Comparison of ENCODE assay signal across 7 mouse cellular contexts in the genomic region with DNA sequence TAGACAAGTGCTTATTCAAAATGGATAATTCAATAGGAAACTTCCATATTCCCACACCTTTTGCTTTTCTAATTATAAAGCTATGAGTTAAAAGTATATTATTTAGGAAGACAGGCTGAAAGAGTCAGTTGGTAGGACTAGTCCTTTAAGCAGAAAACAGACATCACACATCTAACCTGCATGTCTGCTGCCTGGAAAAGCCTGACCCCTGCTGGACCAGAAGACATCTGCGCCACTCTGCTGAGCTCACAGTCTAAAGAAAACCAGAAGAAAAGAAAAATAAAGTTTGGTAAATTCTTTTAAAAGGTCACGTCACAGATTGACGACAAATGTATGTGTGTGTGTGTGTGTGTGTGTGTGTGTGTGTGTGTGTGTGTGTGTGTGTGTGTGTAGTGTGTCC. TPM values are rescaled to one million over a fixed set of nuclear protein-coding genes. Genes with fewer than 3 reads are reported as not detected.
A peak's percentile ranks its signal among the peaks of the same experiment; 100 is the strongest.
DNase-seq lines count a peak whose midpoint lies in the region; ATAC-seq lines count a peak whose summit lies in the region.

No protein-coding gene starts in this region.

- H3K4me3 ChIP-seq in kidney, embryonic 15.5 days (replicated peaks) = no peak overlapping the region
- H3K4me3 ChIP-seq in liver, embryonic 15.5 days (replicated peaks) = no peak overlapping the region

- H3K36me3 ChIP-seq in kidney, embryonic 15.5 days = no peaks in the 10 kb centered on the region
- no peaks in the 10 kb centered on the region for H3K36me3 ChIP-seq in liver, embryonic 15.5 days (replicated peaks)

- no peak overlapping the region for H3K4me2 ChIP-seq in kidney, embryonic 15.5 days
- H3K4me2 ChIP-seq in liver, embryonic 15.5 days = no peak overlapping the region

- no peaks in the 10 kb centered on the region for H3K9me3 ChIP-seq in kidney, embryonic 15.5 days (replicated peaks)
- H3K9me3 ChIP-seq in liver, embryonic 15.5 days (replicated peaks) = no peaks in the 10 kb centered on the region

- no peaks in the 10 kb centered on the region for H3K27me3 ChIP-seq in kidney, embryonic 15.5 days
- H3K27me3 ChIP-seq in liver, embryonic 15.5 days = no peaks in the 10 kb centered on the region

- ATAC-seq in kidney, embryonic 15.5 days (replicated peaks; ENCODE audit: low FRiP score) = 0 out of 2 replicates have a peak, but pooled peaks have one; percentile 64
- ATAC-seq in liver, embryonic 15.5 days (ENCODE audit: insufficient read depth) = peak; percentile 69; the same call in 1 of the 2 replicates

- DNase-seq in ovary, postnatal 14 days (ENCODE audit: low spot score) = peak; percentile 10
- DNase-seq in ovary, postnatal 10 days (ENCODE audit: low spot score) = no peak
- DNase-seq in adrenal gland, postnatal 10 days = peak; percentile 53
- DNase-seq in cerebellum, postnatal 14 days = peak; percentile 53 to 57
- DNase-seq in spleen, postnatal 36 days (ENCODE audit: low spot score in 2 of 2) = peak; percentile 23

- H3K9ac ChIP-seq in kidney, embryonic 15.5 days = no peak overlapping the region
- H3K9ac ChIP-seq in liver, embryonic 15.5 days = no peak overlapping the region

- no peaks in the 10 kb centered on the region for H3K4me1 ChIP-seq in kidney, embryonic 15.5 days
- no peaks in the 10 kb centered on the region for H3K4me1 ChIP-seq in liver, embryonic 15.5 days (replicated peaks)

- no peak overlapping the region for H3K27ac ChIP-seq in kidney, embryonic 15.5 days
- no peak overlapping the region for H3K27ac ChIP-seq in liver, embryonic 15.5 days (replicated peaks)

- WGBS in kidney, embryonic 15.5 days = 66% methylated on average over 3 of the region's 3 CpGs
- 36% methylated on average over 3 of the region's 3 CpGs for WGBS in liver, embryonic 15.5 days (ENCODE audit: insufficient replicate concordance)

RNA-seq across cellular contexts. Expression of gene Mmrn1, which starts 25.6 kb away (rescaled TPM):
- 1 to 10 TPM; 4.5 to 4.9 TPM for total RNA-seq in adrenal gland, postnatal 10 days (2021)
- 6.0 and 7.3 TPM in 2 replicates for polyA plus RNA-seq in kidney, embryonic 15.5 days (2015; fragmentation: Nextera tagmentation; extraction: Ambion mirVana)
- polyA plus RNA-seq in liver, embryonic 15.5 days (2015; fragmentation: Nextera tagmentation; extraction: Ambion mirVana) = 3.6 and 4.1 TPM in 2 replicates
